Mouse (Mus musculus) thymus, adult 2 months (tissue): ENCODE results near the gene Slc9b2.

Experiments
- CTCF ChIP-seq: fragments of 200-500 bp; IDR thresholded peaks from 2 replicates; pipeline ENCODE4 v1.5.1; 2012; ENCODE audit warnings: mild to moderate bottlenecking, control low read depth, low read length, moderate library complexity, borderline replicate concordance; ENCODE audit not compliant: control insufficient read depth, poor library complexity, insufficient read depth; ENCODE audit errors: extremely low read depth
- POLR2A ChIP-seq: fragments of 200-500 bp; IDR thresholded peaks from 2 replicates; pipeline ENCODE4 v1.6.1; 2012; ENCODE audit warnings: mild to moderate bottlenecking, low read length, control low read depth, moderate library complexity; ENCODE audit not compliant: control insufficient read depth, poor library complexity, insufficient read depth; ENCODE audit errors: extremely low read depth

GRCm38 (mm10) chr3:135379868-135380267 lies 72.4 kb downstream of the Slc9b2 start:
- TF ChIP-seq CTCF: no peak
- TF ChIP-seq POLR2A: no peak
